Mouse (Mus musculus) spleen, adult 2 months (tissue): ENCODE results near the gene Smug1.

ENCODE experiments used
- CTCF ChIP-seq: fragments of 200-500 bp; IDR thresholded peaks from 2 replicates; pipeline ENCODE4 v1.5.1; 2011; ENCODE audit warnings: mild to moderate bottlenecking, inconsistent platforms; ENCODE audit not compliant: insufficient read depth, insufficient read length, insufficient replicate concordance; ENCODE audit errors: extremely low read depth
- POLR2A ChIP-seq: fragments of 200-500 bp; IDR thresholded peaks from 2 replicates; pipeline ENCODE4 v1.6.1; 2011; ENCODE audit warnings: low read depth, low read length, inconsistent platforms

GRCm38 (mm10) chr15:103134277-103135086, 32.4 kb downstream of the Smug1 start:
- TF ChIP-seq POLR2A (no peak), CTCF (no peak)
